Mouse (Mus musculus) splenic B cell, adult 2 months (primary cell): ENCODE measurements around the gene Srl.
"Not testable (repeated sequence)": the region's sequence is repeated elsewhere in the genome, so short reads cannot be mapped to it uniquely, and the experiment has no call there.

Experiments used
- DNase-seq: peaks from one replicate; pipeline ENCODE4 v3.0.0-alpha.2; 2011; ENCODE audit warnings: low read depth, low spot score
- H3K27me3 ChIP-seq: 2 replicates; pipeline ENCODE4 v1.6.1; 2012; ENCODE audit warnings: mild to moderate bottlenecking, low read length, moderate library complexity, mixed read lengths; ENCODE audit not compliant: control insufficient read depth, poor library complexity, insufficient read depth, severe bottlenecking
- H3K36me3 ChIP-seq: 2 replicates; pipeline ENCODE4 v1.6.1; 2012; ENCODE audit warnings: mild to moderate bottlenecking, low read length, moderate library complexity, mixed read lengths; ENCODE audit not compliant: control insufficient read depth, poor library complexity, insufficient read depth, severe bottlenecking

Gene Srl

DNA sequence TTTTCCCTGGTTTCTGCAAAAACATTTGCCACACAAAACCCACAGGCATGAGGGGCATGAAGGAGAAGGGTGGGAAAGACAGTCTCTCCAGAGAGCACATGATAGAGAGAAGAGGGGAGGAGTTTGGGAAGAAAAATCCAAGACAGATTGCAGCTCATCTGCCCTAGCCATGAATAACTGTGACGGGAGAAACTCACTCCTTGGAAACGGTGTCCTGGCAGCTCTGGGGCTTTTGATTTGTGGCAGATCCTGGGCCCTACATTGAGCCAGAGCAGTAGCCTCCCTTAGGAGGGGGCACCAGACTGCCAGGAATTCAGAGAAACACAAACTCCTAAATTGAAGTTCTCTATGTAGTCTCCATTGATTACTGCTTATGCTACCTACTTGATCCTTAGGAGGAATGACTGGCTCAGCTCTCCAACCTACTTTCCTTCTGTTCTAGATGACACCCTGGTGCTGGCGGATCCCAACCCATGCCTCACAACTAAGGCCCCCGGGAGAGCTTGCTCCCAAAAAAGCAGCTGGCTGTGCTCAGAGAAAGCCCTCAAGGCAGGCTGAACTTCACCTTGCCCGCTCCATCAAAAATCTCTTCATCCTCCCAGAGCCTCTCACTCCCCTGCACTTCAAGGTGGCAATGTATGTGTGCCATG is 60.9 kb downstream of the Srl start:
- no peaks in the 10 kb centered on the region for H3K27me3 ChIP-seq
- H3K36me3 ChIP-seq: no peaks in the 10 kb centered on the region
- DNase-seq: no peak

GRCm38 (mm10) chr16:4477591-4478215 is 63.9 kb downstream of the Srl start:
- no peak for DNase-seq
- no peaks in the 10 kb centered on the region for H3K36me3 ChIP-seq
- no peaks in the 10 kb centered on the region for H3K27me3 ChIP-seq

- DNase-seq: peak; percentile 98
- Histone ChIP-seq H3K36me3 (no peaks in the 10 kb centered on the region), H3K27me3 (no peaks in the 10 kb centered on the region)
Measured at GRCm38 (mm10) chr16:4474882-4475803, 66.5 kb downstream of the Srl start.

GRCm38 (mm10) chr16:4474040-4474881 is 67.4 kb downstream of the Srl start:
- H3K27me3 ChIP-seq, H3K36me3 ChIP-seq, DNase-seq: not testable (repeated sequence)

- Histone ChIP-seq H3K27me3 (no peaks in the 10 kb centered on the region), H3K36me3 (no peaks in the 10 kb centered on the region)
- no peak for DNase-seq
Measured at GRCm38 (mm10) chr16:4473231-4473630, 68.4 kb downstream of the Srl start.

DNA sequence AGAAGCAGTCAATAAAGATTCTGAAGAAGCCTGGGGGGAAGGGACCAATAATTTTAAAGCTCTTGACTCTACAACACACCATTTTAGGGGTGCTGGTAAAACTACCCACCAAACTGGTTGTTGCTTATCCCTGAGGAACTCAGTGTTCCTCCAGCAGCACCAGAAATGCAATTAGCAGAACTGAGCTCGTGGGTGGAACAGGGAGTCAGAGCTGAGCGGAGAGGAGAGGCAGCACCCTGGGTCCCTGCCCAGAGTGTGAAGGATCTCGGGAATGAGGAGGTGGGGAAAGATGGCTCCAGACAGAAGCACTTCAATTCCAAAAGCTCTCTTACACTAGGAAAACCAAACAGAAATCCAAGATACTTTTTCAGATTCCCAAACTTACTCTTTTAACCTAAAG is 68.9 kb downstream of the Srl start:
- Histone ChIP-seq H3K27me3 (no peaks in the 10 kb centered on the region), H3K36me3 (no peaks in the 10 kb centered on the region)
- DNase-seq: no peak

GRCm38 (mm10) chr16:4469599-4470352 is 71.8 kb downstream of the Srl start:
- no peaks in the 10 kb centered on the region for H3K27me3 ChIP-seq
- H3K36me3 ChIP-seq: no peaks in the 10 kb centered on the region
- DNase-seq: peak; percentile 21

GRCm38 (mm10) chr16:4464529-4465089 is 77.0 kb downstream of the Srl start:
- Histone ChIP-seq H3K27me3 (no peaks in the 10 kb centered on the region), H3K36me3 (no peaks in the 10 kb centered on the region)
- no peak for DNase-seq

GRCm38 (mm10) chr16:4457927-4458326 is 83.7 kb downstream of the Srl start:
- DNase-seq: no peak
- H3K27me3 ChIP-seq: no peaks in the 10 kb centered on the region
- H3K36me3 ChIP-seq: no peaks in the 10 kb centered on the region

- no peak for DNase-seq
- no peaks in the 10 kb centered on the region for H3K36me3 ChIP-seq
- no peaks in the 10 kb centered on the region for H3K27me3 ChIP-seq
Measured at GRCm38 (mm10) chr16:4456391-4456790, 85.2 kb downstream of the Srl start.

GRCm38 (mm10) chr16:4455693-4456092 is 85.9 kb downstream of the Srl start:
- DNase-seq: no peak
- Histone ChIP-seq H3K27me3 (no peaks in the 10 kb centered on the region), H3K36me3 (no peaks in the 10 kb centered on the region)

DNA sequence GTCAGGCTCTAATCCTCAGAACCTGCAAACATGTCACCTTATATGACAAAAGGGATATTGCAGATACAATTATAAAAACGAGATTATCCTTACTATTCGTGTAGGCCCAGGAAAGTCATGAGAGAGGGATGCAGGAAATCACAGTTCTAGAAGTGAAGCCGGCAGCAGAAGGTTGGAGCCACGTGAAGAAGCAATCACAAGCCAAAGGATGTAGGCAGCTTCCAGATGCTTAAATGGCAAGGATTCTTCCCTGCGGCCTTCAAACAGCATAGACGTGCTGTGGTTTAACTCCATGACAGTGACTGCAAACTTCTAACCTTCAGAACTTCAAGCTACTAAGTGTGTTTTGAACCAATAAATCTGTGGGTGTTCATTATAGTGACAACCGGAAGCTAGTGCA is 87.1 kb downstream of the Srl start:
- Histone ChIP-seq H3K36me3 (no peaks in the 10 kb centered on the region), H3K27me3 (no peaks in the 10 kb centered on the region)
- DNase-seq: no peak

- Histone ChIP-seq H3K36me3 (no peaks in the 10 kb centered on the region), H3K27me3 (no peaks in the 10 kb centered on the region)
- DNase-seq: no peak
Measured at GRCm38 (mm10) chr16:4449418-4449817, 92.2 kb downstream of the Srl start.

- H3K36me3 ChIP-seq: no peaks in the 10 kb centered on the region
- no peaks in the 10 kb centered on the region for H3K27me3 ChIP-seq
- no peak for DNase-seq
Measured at GRCm38 (mm10) chr16:4448235-4448634, 93.4 kb downstream of the Srl start.
